Mouse (Mus musculus) brain, embryonic 14.5 days (tissue): ENCODE data around the gene Mn1.

ENCODE experiments used
- CTCF ChIP-seq: fragments of 200-500 bp; IDR thresholded peaks from 2 replicates; pipeline ENCODE4 v1.5.1; 2012; ENCODE audit warnings: inconsistent platforms, mild to moderate bottlenecking, moderate library complexity, borderline replicate concordance; ENCODE audit not compliant: insufficient read depth, insufficient read length; ENCODE audit errors: extremely low read depth
- POLR2A ChIP-seq: fragments of 200-500 bp; IDR thresholded peaks from 2 replicates; pipeline ENCODE4 v1.6.1; 2012; ENCODE audit warnings: mild to moderate bottlenecking, inconsistent platforms, borderline replicate concordance; ENCODE audit not compliant: poor library complexity, insufficient read depth, insufficient read length, severe bottlenecking; ENCODE audit errors: extremely low read depth

DNA sequence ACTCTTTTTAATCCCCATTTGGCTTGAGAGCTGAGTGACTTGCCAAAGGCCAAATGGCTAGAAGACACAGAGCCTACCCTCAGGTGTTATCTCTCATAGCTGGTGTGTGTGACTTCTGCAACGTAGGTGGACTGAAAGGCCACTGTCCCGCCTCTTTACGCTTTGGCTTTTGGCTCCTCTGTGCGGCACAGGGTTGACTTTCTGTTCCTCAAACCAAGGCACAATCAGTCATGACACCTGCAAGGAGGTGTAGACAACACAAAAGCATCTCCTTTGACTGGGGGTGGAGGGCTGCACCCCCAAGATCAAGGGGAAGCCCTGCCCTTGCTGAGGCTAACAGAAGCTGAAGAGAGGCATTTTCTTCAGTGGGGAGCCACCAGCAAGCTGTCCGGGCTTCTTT is 50.5 kb downstream of the Mn1 start:
- TF ChIP-seq CTCF = no peak
- no peak for TF ChIP-seq POLR2A
